Mouse (Mus musculus): ENCODE measurements around the gene Prkce. TPM values are rescaled to one million over a fixed set of nuclear protein-coding genes. Genes with fewer than 3 reads are reported as not detected.

Gene Prkce
- total RNA-seq, 4 experiments from 2014 or later, result 17.6 to 26.9 (median 22.3) TPM

Other genes with a start within 250 kb of the Prkce start
- gene Srbd1, start 22.6 kb upstream of the Prkce start, total RNA-seq (2022), result 10 to 100 TPM; 21.8 to 28.0 (median 25.7) TPM